In the genomic region with DNA sequence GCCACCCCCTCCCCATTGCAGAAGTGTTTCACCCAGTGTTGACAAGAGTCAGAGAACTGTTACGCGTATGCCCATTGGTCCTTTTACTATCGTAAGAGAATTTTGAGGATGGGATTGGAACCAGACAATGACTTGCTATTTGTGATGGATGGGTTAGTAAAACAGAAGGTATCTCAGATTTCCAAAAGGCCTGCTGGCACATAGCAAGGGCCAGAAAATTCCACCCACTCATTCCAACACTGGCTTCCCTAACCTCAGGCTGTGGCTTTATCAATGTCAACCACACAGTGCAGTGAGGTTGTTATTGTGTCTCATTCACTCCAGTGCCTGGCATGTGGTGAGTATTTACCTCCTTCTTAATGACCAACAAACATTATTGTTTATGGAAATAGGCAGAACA, we compare ENCODE assay signal across 23 mouse cellular contexts. TPM values are rescaled to one million over a fixed set of nuclear protein-coding genes. Genes with fewer than 3 reads are reported as not detected.
"Had no signal": no experiment of that assay in that cellular context is flagged by ENCODE, and none has a peak within 500 bp of the region (broad histone marks: within the 10 kb centered on the region; RNA-seq: fewer than 3 reads in every experiment).

No protein-coding gene starts in this region.

- H3K36me3 ChIP-seq: lung, embryonic 15.5 days; midbrain, embryonic 13.5 days; midbrain, embryonic 15.5 days; neural tube, embryonic 13.5 days; neural tube, embryonic 15.5 days had no signal

- DNase-seq: lung, adult 2 months; lung, postnatal 14 days; lung, postnatal 36 days; retina, postnatal 1 day; right cerebral cortex, adult 18-20 months; right cerebral cortex, postnatal 25 days; right cerebral cortex, postnatal 4 days; spleen, adult 18-20 months; thymus, adult 18-20 months; thymus, postnatal 14 days; thymus, postnatal 36 days had no signal

- H3K9ac ChIP-seq: lung, embryonic 15.5 days; midbrain, embryonic 13.5 days; midbrain, embryonic 15.5 days; neural tube, embryonic 13.5 days; neural tube, embryonic 15.5 days had no signal

- H3K4me3 ChIP-seq: lung, embryonic 15.5 days; megakaryocyte, embryonic 14.5 days; midbrain, embryonic 13.5 days; midbrain, embryonic 15.5 days; myocyte; neural tube, embryonic 13.5 days; neural tube, embryonic 15.5 days had no signal

- ATAC-seq: lung, postnatal 0 days; midbrain, embryonic 13.5 days; midbrain, embryonic 15.5 days had no signal

- H3K9me3 ChIP-seq: lung, embryonic 15.5 days; megakaryocyte, embryonic 14.5 days; midbrain, embryonic 13.5 days; midbrain, embryonic 15.5 days; neural tube, embryonic 13.5 days; neural tube, embryonic 15.5 days had no signal

- H3K27ac ChIP-seq: lung, embryonic 15.5 days; macrophage; midbrain, embryonic 13.5 days; midbrain, embryonic 15.5 days; neural tube, embryonic 13.5 days; neural tube, embryonic 15.5 days had no signal

- H3K4me1 ChIP-seq: midbrain, embryonic 13.5 days; midbrain, embryonic 15.5 days; neural tube, embryonic 13.5 days had no signal

- H3K4me2 ChIP-seq: lung, embryonic 15.5 days; midbrain, embryonic 11.5 days; midbrain, embryonic 13.5 days; midbrain, embryonic 15.5 days; neural tube, embryonic 13.5 days; neural tube, embryonic 15.5 days had no signal

- H3K27me3 ChIP-seq: lung, embryonic 15.5 days; midbrain, embryonic 13.5 days; midbrain, embryonic 15.5 days; neural tube, embryonic 13.5 days; neural tube, embryonic 15.5 days had no signal

RNA-seq across cellular contexts. Expression of a gene that starts 11.5 kb away (rescaled TPM):
- polyA plus RNA-seq: lung, embryonic 15.5 days; lung, postnatal 0 days; macrophage; midbrain, embryonic 11.5 days; midbrain, embryonic 13.5 days; myocyte; neural tube, embryonic 11.5 days; neural tube, embryonic 15.5 days; small intestine, adult 2 months had no signal
